Mouse (Mus musculus) hindbrain, embryonic 11.5 days (tissue): ENCODE measurements around the gene Hs2st1. TPM values are rescaled to one million over a fixed set of nuclear protein-coding genes. Genes with fewer than 3 reads are reported as not detected.

ENCODE experiments used
- ATAC-seq: fragments of 200-750 bp; cut with Nextera tagmentation; 2 replicates; pipeline ENCODE4 v1.8.0; 2017; ENCODE audit warnings: mild to moderate bottlenecking, moderate TSS enrichment, moderate library complexity; ENCODE audit not compliant: low FRiP score
- DNase-seq: peaks from one replicate; pipeline ENCODE4 v3.0.0-alpha.2; 2015; ENCODE audit warnings: low spot score
- H3K27ac ChIP-seq: fragments of 300-500 bp; sonication (generic); 2 replicates; pipeline ENCODE4 v1.5.1; 2014; ENCODE audit warnings: mild to moderate bottlenecking, low read depth, low read length
- H3K27me3 ChIP-seq: fragments of 300-500 bp; sonication (generic); 2 replicates; pipeline ENCODE4 v1.6.1; 2014; ENCODE audit warnings: mild to moderate bottlenecking, low read length, moderate library complexity, mixed read lengths; ENCODE audit not compliant: control insufficient read depth, insufficient read depth
- H3K36me3 ChIP-seq: fragments of 300-500 bp; sonication (generic); 2 replicates; pipeline ENCODE4 v1.6.1; 2014; ENCODE audit warnings: mild to moderate bottlenecking, low read length, moderate library complexity, mixed read lengths; ENCODE audit not compliant: control insufficient read depth, insufficient read depth
- H3K4me1 ChIP-seq: fragments of 300-500 bp; sonication (generic); replicated peaks from 2 replicates; pipeline ENCODE4 v1.6.1; 2014; ENCODE audit warnings: low read length, mixed read lengths; ENCODE audit not compliant: control insufficient read depth, insufficient read depth
- H3K4me2 ChIP-seq: fragments of 300-500 bp; sonication (generic); replicated peaks from 2 replicates; pipeline ENCODE4 v1.6.1; 2014; ENCODE audit warnings: mild to moderate bottlenecking, low read depth, low read length
- H3K4me3 ChIP-seq: fragments of 300-500 bp; sonication (generic); 2 replicates; pipeline ENCODE4 v1.5.1; 2014; ENCODE audit warnings: low read depth, low read length
- H3K9ac ChIP-seq: fragments of 300-500 bp; sonication (generic); 2 replicates; pipeline ENCODE4 v1.6.1; 2014; ENCODE audit warnings: low read depth, low read length
- H3K9me3 ChIP-seq: fragments of 300-500 bp; sonication (generic); 2 replicates; pipeline ENCODE4 v1.6.1; 2016; ENCODE audit warnings: low read length; ENCODE audit not compliant: control insufficient read depth
- WGBS: fragments of 180-500 bp; shearing (Covaris S2); extraction: QIAGEN DNeasy Blood & Tissue Kit; methylation state at CpG from one replicate; pipeline ENCODE4 v1.1.7; 2014; 5-methylcytosine and 5-hydroxymethylcytosine counted together
- polyA plus RNA-seq: library from polyadenylated mRNA; unstranded; fragments of >200 nt; fragmentation: Nextera tagmentation; extraction: Ambion mirVana; gene quantifications from 2 replicates; pipeline ENCODE4 v1.2.1, GENCODE M21; 2014

The Hs2st1 gene
- polyA plus RNA-seq, 1 experiment from 2014 or later, result 16.3 TPM

DNA sequence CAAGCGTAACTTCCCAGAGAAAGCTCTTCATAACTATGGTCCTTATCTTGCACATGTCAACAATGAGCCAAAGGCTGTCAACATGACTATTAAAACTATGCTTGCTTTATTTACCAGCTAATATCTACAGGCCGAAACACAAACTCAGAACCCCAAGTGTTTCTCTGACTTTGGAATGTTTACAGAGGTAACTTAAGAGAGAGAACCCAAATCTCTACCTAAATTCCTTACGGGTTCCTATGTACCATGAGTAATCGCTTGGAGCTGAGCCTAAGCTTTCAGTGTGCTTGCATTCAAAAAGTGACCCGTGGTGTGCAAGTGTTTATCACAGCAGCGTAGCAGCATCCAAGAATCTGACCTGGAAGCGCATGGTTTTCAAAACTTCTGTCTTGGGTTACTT, 4.8 kb downstream of the Hs2st1 start:
- WGBS, result 96% methylated on average over 7 of the region's 7 CpGs
- H3K9me3 ChIP-seq, result no peaks in the 10 kb centered on the region

DNA sequence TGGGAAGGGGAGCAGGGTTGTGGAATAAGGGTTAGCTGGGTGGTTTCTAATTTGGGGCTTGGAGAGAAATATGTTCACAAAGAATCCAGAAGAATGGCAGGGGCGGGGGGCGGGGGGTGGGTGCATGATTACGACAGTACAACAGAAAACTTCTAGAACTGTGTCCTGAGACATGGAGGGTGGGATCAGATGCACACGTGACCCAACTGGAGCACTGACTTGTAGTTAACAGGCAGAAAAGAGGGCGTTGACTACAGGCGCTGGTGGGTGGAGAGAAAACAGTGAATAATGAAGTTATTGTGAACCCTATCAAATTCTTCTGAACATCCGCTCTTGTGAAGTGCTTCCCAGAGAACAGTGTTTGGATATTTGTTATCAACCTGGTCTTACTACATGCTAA, 6.1 kb downstream of the Hs2st1 start:
- Histone ChIP-seq H3K27ac (no peak overlapping the region), H3K4me2 (no peak overlapping the region), H3K27me3 (no peaks in the 10 kb centered on the region), H3K4me3 (no peak overlapping the region), H3K9me3 (no peaks in the 10 kb centered on the region), H3K4me1 (no peaks in the 10 kb centered on the region; the same call in 1 of the 2 replicates), H3K9ac (no peak overlapping the region), H3K36me3 (no peaks in the 10 kb centered on the region)
- 87% methylated on average over 7 of the region's 7 CpGs for WGBS
- no peak for ATAC-seq
- no peak for DNase-seq

More for the DNA sequence above, 4.8 kb downstream of the Hs2st1 start:
- no peak for ATAC-seq
- no peak for DNase-seq
- H3K9ac ChIP-seq, result no peak overlapping the region
- H3K4me2 ChIP-seq, result no peak overlapping the region
- no peak overlapping the region for H3K27ac ChIP-seq
- no peaks in the 10 kb centered on the region for H3K27me3 ChIP-seq
- no peaks in the 10 kb centered on the region; the same call in 1 of the 2 replicates for H3K4me1 ChIP-seq
- no peaks in the 10 kb centered on the region for H3K36me3 ChIP-seq
- H3K4me3 ChIP-seq, result no peak overlapping the region

DNA sequence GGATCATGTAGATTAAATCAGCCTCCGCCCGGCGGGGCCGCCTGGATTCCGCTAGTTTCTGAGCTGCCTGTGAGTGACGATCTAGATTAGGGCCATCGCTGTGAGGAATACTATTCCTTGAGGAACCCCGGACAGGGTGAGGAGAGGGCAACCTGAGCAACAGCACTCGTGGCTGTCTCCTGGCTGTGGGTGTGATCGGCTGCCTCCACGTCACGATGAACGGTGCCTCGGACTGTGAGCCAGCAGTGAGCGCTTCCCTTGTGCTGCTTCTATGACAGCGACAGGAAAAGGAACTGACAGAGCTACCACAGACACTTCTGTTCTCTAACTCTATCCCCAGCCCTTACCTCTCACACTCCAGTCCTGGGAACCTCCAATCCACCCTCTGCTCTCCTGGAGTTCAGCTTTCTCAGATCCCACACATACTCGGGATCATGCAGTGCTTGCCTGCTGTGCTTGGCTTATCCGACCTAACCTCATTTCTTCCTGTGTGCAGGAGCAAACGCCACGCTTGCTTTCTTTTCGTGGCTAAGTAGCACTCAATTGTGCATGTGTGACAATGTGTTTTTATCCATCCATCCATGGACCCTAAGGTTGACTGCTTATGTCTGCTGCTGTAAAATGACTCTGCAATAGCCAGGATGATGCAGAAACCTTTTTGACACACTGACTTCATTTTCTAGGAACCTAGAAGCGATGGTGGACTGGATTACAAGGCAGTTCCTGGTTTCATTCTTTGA, 8.3 kb downstream of the Hs2st1 start:
- Histone ChIP-seq H3K36me3 (no peaks in the 10 kb centered on the region), H3K9ac (no peak overlapping the region), H3K4me3 (no peak overlapping the region), H3K4me1 (peaks cover 2% of the 10 kb centered on the region; the same call in 1 of the 2 replicates), H3K4me2 (no peak overlapping the region), H3K27me3 (no peaks in the 10 kb centered on the region), H3K27ac (no peak overlapping the region), H3K9me3 (no peaks in the 10 kb centered on the region)
- 64% methylated on average over 22 of the region's 22 CpGs for WGBS
- ATAC-seq (no peak), DNase-seq (no peak)

DNA sequence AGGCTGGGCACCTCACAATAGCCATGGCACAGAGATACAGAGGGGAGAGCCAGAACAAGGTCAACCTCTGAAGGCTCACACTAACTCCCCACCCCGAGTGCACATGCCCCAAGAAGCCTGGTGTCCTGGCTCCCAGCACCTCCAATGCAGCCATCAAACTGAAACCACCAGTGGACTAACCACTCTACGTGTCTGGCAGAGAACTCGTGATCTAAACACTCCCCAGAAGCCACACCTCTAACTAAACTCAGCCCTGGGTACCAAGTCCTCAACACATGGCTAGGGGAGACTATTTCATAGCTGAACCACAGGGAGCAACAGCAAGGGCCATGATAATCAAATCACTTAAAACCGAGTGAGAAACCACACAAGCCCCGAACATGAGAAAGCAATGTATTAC, 11.7 kb downstream of the Hs2st1 start:
- Histone ChIP-seq H3K9ac (no peak overlapping the region), H3K4me2 (no peak overlapping the region), H3K27ac (no peak overlapping the region), H3K27me3 (no peaks in the 10 kb centered on the region), H3K36me3 (no peaks in the 10 kb centered on the region), H3K4me3 (no peak overlapping the region), H3K9me3 (no peaks in the 10 kb centered on the region), H3K4me1 (peaks cover 7% of the 10 kb centered on the region; the same call in 1 of the 2 replicates)
- DNase-seq, result no peak
- 57% methylated on average over 5 of the region's 5 CpGs for WGBS
- no peak for ATAC-seq

DNA sequence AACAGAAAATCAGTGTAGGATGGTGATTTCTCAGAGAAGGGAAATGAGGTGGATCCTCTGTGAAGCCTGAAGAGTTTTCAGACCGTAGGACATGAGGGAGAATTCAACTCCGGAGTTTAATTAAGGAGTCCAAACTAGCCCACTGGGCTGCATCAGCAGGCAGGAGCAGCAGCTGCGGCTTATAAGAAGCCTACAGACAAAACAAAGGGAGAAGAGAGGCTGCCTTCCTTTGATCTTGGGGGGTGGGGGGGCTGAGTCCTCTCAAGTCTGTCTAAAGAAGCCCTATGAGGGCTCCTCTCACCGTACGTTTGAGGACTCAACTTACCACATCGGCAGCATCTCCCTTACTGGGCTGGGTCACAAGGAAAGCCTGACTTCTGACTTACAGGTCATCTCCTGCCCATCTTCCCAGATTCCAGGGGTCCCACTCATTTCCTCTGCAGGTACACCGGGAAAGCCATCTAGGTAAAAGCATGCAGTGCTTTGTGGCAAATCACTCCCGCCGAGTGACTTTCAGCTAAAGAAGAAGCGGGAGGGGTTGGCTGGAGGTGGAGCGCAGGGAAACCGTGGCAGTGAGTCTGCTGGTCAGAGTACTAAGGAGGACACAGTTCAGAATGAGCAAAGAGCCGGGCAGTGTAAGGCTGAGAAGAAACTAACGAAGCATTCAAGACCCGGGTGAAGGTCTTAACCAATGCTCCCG, 13.2 kb downstream of the Hs2st1 start:
- DNase-seq, result peak; percentile 47
- H3K9me3 ChIP-seq, result no peaks in the 10 kb centered on the region
- peak overlapping the region; percentile 42; the same call in 1 of the 2 replicates for H3K9ac ChIP-seq
- no peak overlapping the region for H3K27ac ChIP-seq
- peaks cover 7% of the 10 kb centered on the region; the same call in 1 of the 2 replicates for H3K4me1 ChIP-seq
- no peaks in the 10 kb centered on the region for H3K36me3 ChIP-seq
- 0 out of 2 replicates have a peak, but pooled peaks have one; percentile 50 for ATAC-seq
- H3K4me2 ChIP-seq, result peak overlapping the region; percentile 9; the same call in 1 of the 2 replicates
- no peak overlapping the region for H3K4me3 ChIP-seq
- 2% methylated on average over 16 of the region's 16 CpGs for WGBS
- H3K27me3 ChIP-seq, result no peaks in the 10 kb centered on the region

DNA sequence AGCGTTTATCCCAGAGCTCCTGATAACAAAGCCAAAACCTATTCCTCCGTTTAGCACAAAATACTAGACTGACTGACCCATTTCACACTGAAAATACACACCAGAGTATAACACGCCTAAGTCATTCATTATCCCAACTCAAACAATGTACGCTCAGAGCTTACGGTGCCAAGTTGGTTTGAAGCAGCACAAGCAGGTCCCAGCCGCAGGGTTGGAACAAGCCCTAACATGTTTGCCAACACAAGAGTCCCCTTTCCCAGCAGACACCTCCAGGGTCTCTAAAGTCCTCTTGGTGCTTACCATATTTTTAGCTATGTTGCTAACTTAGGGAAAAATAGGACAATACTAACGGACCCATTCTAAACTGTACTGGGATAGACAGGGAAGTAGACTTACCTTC, 14.8 kb downstream of the Hs2st1 start:
- H3K4me1 ChIP-seq, result peaks cover 7% of the 10 kb centered on the region; the same call in 1 of the 2 replicates
- no peak overlapping the region for H3K27ac ChIP-seq
- 90% methylated on average over 7 of the region's 7 CpGs for WGBS

DNA sequence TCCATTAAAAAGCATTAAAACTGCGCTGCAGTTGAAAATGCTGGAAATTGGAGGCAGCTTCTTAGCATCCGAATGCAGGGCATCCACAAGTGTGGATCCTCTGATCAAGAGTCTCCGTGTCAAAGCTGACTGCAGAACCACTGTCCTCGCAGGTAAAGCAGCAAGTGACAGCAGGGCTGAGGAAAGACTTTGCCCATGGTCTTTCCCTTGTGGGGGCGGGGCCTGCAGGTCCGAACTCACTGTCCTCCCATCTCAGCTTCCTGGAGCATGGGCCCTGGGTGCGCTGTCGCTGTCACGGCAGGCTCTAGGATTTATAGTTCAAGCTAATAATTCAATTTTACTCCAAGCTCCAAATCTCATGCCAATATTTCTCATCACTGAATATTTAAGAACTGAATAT, 15.5 kb downstream of the Hs2st1 start:
- Histone ChIP-seq H3K4me2 (no peak overlapping the region), H3K36me3 (no peaks in the 10 kb centered on the region), H3K4me3 (no peak overlapping the region), H3K9ac (no peak overlapping the region), H3K9me3 (no peaks in the 10 kb centered on the region), H3K4me1 (peaks cover 7% of the 10 kb centered on the region; the same call in 1 of the 2 replicates), H3K27ac (no peak overlapping the region), H3K27me3 (no peaks in the 10 kb centered on the region)
- no peak for ATAC-seq
- WGBS, result 68% methylated on average over 9 of the region's 9 CpGs
- no peak for DNase-seq

More for the DNA sequence above, 14.8 kb downstream of the Hs2st1 start:
- ATAC-seq (no peak), DNase-seq (no peak)
- Histone ChIP-seq H3K36me3 (no peaks in the 10 kb centered on the region), H3K4me3 (no peak overlapping the region), H3K9ac (no peak overlapping the region), H3K27me3 (no peaks in the 10 kb centered on the region), H3K4me2 (no peak overlapping the region), H3K9me3 (no peaks in the 10 kb centered on the region)

DNA sequence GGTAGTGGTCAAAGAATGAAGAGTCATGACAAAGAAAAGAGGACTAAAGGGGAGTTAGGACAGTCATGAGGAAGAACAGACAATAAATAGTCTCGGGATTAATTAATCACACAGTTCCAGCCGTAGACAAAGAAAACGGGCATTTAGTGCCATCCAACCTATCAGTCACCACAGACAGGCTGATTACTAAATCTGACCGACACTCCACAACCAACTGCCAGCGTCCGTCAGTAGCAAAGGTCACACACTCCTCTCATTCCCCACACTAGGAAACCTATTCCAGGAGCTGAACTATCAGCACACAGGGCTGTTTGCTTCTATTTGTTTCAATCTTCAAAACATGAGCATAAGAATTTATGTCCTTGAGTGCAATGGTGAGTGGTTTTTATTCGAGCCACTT, 16.0 kb downstream of the Hs2st1 start:
- no peak overlapping the region for H3K9ac ChIP-seq
- WGBS, result 45% methylated on average over 7 of the region's 7 CpGs
- DNase-seq (peak; percentile 13), ATAC-seq (peak; percentile 39; the same call in 1 of the 2 replicates)
- H3K36me3 ChIP-seq, result no peaks in the 10 kb centered on the region
- no peak overlapping the region for H3K27ac ChIP-seq
- no peaks in the 10 kb centered on the region for H3K27me3 ChIP-seq
- peaks cover 7% of the 10 kb centered on the region; the same call in 1 of the 2 replicates for H3K4me1 ChIP-seq
- H3K4me3 ChIP-seq, result no peak overlapping the region
- no peak overlapping the region for H3K4me2 ChIP-seq
- no peaks in the 10 kb centered on the region for H3K9me3 ChIP-seq
